Mouse (Mus musculus): Measurements from ENCODE around the gene Klf13. TPM values are rescaled to one million over a fixed set of nuclear protein-coding genes. Genes with fewer than 3 reads are reported as not detected.

Klf13 gene
- polyA plus RNA-seq, 1 experiment from 2014 or later = 134 TPM

Other genes with a start within 250 kb of the Klf13 start
- gene E030018B13Rik, start 22.1 kb downstream of the Klf13 start, polyA plus RNA-seq (2015; fragmentation: Nextera tagmentation; extraction: Ambion mirVana) = 0.21 and 0.40 TPM in 2 replicates
- gene Trpm1, start 214.9 kb upstream of the Klf13 start, polyA plus RNA-seq (2015; fragmentation: Nextera tagmentation; extraction: Ambion mirVana) = 1.5 and 1.8 TPM in 2 replicates

Measured in thymus, postnatal 0 days (tissue).